Mouse (Mus musculus): ENCODE data around the gene Prdm5.

Prdm5 gene

DNA sequence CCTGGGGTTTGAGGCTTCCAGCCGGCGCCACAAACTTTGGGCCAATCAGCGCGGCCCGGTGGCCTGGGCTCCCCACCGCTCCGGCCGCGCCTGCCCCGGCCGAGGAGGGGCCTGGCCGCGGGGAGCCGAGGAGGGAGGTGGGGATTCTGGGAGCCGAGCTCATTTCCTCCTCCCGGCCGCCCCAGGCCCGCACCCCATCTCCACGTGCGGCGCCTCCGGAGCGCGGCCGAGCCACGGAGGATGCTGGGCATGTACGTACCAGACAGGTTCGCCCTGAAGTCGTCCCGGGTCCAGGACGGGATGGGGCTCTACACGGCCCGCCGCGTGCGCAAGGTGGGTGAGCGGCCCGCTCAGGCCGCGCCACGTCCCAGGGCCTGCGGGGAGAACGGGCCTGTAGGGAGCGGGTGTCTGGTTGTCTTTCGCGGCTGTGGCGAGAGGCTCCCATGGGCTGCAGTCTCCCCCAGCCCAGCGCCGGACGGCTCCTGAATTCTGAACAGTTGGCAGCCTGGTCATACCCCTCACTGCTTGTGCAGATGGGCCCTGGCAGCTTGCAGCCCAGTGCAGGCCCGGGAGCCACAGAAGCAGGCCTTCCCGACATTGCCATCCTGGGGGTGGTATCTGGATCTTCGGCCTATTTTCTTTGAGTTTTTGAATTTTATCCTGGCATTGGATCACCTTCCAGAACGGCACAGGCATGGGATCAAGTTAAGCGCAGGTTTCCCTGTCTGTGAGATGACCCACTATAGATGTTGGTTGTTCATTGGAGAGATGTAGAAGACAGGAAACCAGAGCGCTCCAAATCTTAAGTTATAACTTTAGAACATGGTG lies at the start of gene Prdm5:
Gene Prdm5, plus strand, starts transcription at position 128 of the 828 bp plus-strand sequence.
- peak; percentile 26 to 35 for DNase-seq (ENCODE audit: low spot score in 2 of 2)

DNA sequence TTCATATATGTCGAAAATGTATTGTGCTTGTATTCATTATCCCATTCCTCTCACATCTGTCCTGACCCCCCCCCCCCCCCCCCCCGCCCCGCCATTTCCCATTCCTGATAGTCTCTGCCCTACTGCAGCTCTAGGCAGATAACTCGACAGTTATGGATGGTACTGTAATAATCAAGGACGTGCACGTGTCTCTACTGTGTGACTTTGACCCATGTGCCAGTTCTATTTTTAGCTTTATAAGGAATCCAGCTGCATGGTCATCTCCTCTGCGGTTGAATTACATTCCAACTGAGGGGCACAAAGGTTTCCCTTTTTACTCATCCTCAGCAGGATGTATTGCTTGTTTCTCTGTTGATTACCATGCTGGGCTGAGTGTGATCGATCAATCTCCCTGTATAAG lies 39.3 kb upstream of the Prdm5 start:
- DNase-seq (ENCODE audit: low spot score in 2 of 2) = no peak

DNA sequence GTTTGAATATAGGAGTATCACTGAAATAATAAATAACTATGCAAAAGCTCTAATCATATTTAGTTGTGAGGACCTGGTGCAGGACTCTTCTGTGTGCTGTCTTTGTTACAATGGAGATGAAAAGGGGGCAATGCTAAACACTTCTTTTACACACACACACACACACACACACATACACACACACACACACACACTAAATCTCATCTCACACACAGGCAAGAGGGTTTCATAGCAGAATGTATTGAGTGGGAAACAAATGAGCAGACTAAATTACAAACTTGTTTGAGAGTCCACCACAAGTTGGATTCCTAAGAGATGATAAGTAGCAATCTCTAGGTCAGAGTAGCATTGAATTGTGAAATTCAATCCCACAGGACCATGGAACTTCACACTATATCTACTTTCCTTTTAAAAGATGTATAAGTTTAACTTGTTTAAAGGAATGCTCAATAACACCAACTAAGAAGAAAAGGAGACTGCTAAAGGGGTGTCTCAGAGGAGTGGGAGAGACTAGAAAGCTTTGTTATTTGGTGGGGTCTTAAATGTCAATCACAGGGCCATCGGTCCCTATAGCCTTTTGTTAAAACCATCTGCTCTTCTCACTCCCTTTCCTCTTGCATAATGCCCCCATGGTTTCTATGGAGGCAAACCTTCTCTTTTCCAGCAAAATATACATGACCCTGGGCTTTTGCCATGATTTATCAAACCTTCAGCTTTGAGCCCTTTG lies 35.5 kb upstream of the Prdm5 start:
- DNase-seq (ENCODE audit: low spot score in 2 of 2) = no peak

DNA sequence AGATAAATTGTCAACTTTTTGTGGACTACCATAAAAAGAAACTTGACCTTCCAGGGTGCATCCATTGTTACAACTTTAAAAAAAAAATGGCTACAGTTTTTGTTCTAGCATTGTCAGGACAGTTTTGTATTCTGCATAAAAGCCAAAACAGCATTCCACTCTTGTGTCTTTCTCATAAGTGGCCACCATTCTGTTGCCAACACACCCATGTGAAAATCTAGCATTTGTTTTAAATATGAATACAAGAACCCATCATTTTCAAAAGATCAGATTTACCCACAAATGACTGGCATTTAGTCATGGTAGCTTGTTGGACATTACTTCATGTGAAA lies 35.0 kb upstream of the Prdm5 start:
- no peak for DNase-seq (ENCODE audit: low spot score in 2 of 2)

DNA sequence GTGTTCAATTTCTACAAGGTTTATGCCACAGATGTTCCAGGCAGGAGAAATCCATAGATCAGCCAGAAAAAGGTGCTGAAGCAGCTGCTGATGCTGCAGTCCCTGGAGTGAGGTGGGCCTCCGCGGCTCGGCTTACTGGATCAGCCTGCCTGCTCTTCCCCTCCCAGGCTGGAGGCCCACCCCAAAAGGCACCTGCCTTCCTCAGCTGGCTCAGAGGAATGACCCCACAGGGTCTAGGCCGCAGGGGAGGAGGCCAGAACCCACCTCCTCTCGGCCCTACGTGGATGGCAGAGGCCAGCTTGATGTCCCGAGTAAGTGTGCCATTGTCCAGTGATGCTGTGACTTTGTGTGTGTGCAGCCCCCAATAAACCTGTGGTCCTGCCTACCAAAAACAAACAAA lies 20.6 kb upstream of the Prdm5 start:
- DNase-seq (ENCODE audit: low spot score in 2 of 2) = no peak

DNA sequence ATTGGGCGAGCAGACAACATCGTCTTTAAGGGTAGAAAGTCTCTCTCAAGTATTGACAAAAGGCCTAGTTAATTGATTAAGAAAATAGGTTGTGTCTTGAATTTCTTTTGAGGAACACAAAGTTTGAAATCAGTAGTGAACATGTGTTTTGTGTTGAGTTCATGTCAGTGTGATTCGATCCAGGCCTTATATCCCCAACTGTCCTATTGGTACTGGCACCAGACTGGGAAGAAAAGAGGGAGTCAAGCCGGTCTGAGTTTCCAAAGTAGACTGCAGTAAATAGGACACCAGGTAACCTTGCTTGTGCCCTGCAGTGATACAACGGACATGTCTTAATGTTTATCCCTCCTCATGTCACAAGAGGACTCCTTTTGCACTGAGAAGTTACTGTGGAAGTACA lies 19.6 kb upstream of the Prdm5 start:
- DNase-seq (ENCODE audit: low spot score in 2 of 2) = no peak

DNA sequence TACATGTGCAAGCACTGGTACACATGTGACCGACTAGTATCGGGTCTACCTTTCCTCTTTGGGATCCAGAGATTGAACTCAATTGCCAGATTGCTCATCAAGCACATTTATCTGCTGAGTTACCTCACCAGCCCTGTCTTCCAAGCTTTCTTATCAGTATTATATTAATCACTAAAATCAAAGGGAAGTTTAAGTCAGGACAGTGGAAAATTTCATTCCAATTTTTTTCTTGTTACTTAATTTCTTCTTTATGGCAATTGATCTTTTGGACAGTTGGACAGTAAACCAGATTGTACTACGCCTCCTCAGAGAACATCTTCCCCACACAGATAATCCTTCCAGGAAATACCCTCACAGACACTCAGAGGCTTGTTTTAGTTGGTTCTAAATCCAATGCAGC lies 18.7 kb upstream of the Prdm5 start:
- DNase-seq (ENCODE audit: low spot score in 2 of 2) = no peak

DNA sequence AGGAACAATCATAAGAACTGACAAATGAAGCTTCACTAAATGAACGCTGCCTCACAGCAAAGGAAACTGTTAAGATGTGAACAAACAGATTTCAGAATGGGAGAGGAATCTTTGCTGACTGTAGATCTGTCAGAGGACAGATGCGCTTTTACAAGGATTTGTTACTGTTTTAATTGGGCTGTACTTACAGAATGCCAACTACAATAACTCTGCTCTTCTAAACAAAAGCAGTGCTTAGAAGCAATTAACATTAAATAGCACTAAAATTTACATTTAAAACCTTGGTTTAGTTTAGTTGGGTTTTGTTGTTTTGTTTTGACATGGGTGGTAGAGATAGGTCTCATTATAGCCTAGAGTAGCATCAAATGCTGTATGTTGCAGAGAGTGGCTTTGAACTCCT lies 14.3 kb upstream of the Prdm5 start:
- DNase-seq (ENCODE audit: low spot score in 2 of 2) = no peak

DNA sequence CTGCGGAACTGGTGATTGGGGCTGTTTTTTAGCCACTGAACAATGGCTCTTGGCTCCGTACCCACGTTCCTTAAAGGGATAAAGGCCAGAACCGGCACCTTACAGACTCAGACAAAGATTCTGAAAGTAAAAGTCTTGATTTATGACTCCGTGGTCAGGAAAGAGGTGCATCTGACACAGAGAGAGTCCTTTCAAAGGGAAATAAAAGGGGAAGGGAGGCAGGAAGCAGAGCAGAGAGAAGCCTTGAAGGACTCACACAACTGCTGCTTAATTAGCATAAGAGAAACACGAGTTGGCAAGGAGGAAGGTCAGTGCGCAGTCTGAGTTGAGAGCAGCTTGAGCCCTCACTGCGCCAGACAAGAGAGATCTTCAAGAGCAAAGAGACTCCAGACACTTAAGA lies 13.7 kb upstream of the Prdm5 start:
- DNase-seq (ENCODE audit: low spot score in 2 of 2) = peak in 1 of 2 experiments; percentile 20

DNA sequence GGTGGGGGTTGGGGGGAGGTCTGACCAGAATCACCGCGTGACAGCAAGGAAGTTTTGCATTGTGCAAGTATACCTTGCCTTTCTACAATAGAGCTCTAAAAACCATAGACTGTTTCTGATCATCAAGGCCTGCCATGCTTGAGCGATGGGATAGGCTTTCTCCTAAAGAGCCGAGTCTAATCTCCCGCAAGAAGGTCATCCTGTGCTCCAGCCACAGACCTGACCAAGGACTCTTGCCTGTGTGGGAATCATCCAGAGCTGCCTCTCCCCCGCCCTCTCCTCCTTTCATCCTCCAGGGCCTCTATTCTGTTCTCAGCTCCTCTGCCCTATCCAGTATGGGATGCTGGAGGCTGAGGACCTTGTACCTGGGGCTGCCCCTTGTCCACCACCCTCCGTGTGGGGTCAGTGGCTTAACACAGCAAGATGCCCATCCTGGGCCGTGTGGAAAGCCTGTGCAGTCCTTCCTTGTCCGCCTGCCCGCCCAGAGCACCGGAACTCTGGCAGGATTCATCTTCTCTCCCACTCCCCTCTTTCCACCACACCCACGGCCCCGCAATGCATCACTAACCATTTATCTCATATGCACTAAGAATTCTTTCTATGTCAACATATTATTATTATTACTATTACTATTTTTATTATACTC lies 12.9 kb upstream of the Prdm5 start:
- DNase-seq (ENCODE audit: low spot score in 2 of 2) = no peak

DNA sequence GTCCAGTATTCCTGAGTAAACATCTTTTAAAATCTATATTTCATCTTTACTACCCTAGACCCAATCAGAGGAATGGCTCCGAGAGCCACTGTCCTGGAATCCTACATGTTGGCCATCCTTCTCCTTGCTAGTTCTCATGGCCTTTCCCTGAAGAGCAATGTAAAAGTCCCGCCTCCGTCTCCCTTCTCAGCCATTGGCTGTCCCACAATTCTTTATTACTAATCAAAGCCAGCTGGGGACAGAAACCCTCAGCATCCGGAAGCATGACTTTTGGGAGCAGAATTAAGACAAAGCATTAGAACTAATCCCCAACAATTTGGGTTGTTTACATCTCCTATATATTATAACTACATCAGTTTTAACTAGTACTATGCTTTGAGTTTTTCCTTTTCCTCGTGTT lies 10.9 kb upstream of the Prdm5 start:
- DNase-seq (ENCODE audit: low spot score in 2 of 2) = no peak

DNA sequence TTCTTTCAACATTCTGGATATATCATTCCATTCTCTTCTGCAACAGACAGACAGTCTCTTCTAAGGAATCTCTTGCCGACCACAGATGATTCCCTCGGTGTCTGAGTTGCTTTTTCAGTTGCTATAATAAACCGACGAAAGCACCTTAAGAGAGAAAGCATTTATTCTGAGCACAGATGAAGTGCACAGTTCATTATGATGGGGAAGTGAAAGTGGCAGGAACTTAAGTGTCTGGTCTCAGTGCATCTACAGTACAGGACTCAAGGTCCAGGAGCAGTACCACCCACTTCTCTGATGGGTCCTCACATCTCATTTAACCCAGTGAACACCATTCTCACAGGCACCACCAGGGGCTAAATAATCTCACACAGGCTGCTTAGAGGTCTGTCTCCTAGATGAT lies 5.2 kb upstream of the Prdm5 start:
- DNase-seq (ENCODE audit: low spot score in 2 of 2) = no peak

DNA sequence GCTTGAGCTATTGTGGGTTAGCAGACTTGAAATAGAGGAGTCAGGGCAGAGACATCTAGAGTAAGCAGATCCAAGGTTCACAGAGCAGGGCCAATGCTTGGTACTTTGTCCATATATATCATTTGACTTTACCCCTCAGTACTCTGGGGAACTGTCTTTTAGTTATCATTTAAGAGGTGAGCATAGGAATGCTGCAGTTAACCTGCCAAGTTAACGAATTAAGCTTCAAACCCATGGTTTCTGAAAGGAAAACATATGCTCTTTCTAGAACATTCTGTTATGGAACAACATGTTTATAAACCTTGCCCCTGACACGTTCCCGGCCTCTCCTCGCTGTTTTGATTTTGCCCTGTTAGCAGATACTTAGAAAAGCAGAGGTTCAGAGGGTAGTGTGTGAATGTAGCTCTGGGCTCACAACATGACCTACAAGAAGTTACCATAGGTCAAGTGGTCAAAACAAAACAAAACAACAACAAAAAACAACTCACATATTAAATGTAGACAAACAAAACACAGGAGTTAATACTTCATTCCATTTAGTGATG lies 973 bp downstream of the Prdm5 start:
- DNase-seq (ENCODE audit: low spot score in 2 of 2) = no peak

DNA sequence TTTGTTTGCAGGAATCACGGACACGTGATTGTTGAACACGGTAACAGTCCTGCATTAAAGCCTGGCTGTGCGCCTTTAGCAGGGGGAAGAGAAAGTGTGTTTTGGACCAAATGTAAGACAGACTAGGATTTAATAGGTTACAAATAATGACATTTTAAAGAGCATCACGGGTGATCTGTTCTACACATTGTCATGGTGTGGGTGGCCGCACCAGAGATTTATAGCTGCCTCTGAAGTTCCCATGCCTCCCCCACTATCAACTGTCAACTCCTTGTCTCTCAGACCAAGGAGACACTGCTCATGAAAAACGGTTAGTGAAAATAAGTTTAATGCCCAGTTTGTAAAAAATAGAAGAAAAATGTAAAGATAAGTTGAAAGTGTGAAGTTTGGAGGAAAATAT lies 2.7 kb downstream of the Prdm5 start:
- DNase-seq (ENCODE audit: low spot score in 2 of 2) = no peak

DNA sequence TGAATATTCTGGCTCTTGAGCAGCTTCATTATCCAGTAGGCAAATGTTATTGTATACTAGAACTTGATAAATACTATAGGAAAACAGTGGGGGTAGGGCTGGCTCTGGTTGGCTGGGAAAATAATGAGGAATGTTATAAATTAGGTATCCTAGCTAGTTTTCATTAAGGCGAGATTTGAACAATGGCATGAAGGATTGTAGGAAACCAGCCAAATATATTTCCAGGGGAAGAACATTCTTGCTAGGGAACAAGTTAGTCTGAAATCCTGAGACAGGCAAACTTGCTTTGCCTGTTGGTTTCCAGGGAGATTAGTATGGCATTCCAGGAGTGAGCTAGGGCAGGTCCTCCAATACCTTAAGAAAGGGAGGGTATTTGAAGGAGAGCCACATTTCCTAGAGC lies 4.9 kb downstream of the Prdm5 start:
- DNase-seq (ENCODE audit: low spot score in 2 of 2) = no peak

DNA sequence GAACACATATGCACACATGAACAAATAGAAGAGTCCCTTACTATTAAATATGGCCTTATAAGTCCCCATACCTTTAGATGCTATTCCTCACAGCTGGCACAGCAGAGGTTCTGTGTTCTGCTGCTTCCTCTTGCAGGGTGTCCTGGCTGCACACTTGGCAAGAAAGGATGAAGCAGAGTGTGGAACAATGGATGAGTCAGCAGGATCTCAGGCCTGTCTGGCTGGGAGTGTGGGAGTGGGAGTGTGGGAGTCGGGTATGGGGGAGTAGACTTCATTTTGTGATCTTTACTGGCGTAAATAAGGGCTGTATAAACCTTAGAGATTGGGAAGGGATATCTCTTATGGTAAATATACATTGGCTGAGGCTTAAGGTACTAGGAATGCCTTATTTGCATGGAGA lies 14.1 kb downstream of the Prdm5 start:
- peak in 1 of 2 experiments; percentile 8 for DNase-seq (ENCODE audit: low spot score in 2 of 2)

DNA sequence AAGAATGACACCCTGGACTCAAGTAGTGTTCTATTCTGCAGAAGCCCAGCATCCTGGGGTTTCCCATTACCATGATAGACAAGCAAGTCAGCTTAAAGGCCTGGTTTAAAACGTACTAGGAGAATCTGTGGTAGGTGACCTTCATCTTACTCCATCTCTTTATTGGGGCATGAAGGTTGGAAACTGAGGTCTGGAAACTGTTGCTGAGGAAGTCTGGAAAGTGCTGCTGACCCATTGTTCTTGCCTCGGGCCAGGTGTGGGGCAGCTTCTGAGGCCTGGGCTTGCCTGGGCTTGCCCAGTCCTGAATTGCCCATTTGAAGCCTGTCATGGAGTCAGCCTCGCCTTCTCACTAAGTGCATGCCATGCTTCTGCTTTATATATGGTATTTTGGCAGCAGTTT lies 17.8 kb downstream of the Prdm5 start:
- DNase-seq (ENCODE audit: low spot score in 2 of 2) = no peak

DNA sequence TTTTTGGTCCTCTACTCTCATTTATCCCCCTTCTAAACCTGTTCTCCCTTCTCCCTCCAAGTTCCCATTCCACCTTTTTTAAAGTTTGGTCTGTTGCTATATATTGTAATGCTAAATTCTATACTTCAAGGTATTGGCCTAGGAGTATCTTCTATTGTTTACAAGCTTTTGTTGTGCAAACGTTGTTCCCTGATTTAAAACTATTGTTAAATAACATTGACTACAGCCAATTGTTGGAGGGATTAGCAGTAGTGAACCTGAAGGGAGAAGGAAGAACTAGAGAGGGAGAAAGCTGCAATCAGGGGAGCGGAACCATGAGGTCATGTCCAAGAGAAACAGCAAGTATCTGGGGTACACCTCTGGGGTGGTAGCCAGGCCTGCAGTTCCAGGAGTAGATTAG lies 18.5 kb downstream of the Prdm5 start:
- DNase-seq (ENCODE audit: low spot score in 2 of 2) = no peak

DNA sequence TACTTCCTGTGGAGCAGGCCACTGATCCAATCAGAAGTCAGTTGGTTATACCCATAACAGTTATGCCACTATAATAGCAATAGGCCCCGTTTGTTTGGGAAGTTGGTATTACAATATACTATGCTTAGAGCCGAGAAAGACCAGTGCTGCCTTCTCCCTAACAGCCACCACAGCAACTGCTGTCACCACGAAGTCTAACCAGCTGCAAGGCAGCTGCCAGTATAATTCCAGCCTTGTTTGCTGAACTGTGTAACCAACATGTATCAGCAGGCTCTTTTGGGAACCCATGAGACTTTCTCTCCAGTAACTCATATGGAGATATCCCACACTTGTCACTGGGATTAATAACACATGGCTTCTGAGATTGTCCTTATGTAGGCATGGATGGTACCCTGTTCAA lies 19.6 kb downstream of the Prdm5 start:
- no peak for DNase-seq (ENCODE audit: low spot score in 2 of 2)

DNA sequence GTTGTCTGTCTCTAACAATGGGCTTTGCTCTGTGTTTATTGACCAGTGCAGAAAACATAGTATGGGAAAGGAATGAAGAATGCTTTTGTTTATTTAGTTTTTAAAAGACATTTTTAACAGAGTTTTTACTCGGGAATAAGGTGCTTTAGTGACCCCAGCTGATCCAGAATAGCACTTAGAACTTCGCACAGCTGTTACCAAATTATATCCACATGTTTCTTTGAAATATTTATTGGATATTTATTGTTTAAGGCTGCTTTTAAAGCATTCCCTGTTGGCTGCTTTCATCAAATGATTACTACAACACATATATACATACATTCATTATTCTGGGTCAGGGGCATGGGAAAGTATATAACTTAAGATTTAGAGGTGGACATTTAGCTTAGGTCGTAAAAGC lies 32.9 kb downstream of the Prdm5 start:
- DNase-seq (ENCODE audit: low spot score in 2 of 2) = no peak

DNA sequence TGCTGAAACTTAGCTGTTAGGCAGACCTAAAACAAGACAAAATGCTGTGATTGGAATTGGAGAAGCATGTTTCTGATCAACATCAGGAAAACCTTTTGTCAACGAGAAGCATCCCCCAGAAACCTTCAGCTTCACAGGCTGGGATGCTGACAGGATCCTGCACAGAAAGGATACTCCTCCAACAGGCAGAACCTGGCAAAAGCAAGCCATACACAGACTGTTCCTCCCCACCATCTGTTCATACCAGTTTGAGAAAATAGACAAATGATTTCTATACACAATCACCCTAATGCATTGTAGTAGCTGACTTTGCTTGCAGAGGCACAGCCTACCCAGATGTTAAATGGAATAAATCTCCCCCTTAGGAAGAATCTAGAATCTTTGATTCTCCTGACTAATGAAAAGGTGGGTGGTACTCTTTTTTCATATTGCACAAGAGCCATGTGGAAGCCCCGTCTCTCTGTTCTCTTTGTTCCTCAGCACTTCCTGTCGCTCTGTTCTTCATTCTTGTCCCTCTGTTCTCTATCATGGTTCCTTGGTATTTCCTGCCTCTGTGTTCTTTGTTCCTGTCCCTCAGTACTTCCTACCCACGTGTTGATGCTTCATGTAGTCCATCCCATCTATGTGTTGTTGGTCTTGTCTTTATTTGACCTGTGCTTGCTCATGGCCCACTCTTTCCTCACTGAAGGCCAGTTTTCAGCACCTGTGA lies 39.4 kb downstream of the Prdm5 start:
- DNase-seq (ENCODE audit: low spot score in 2 of 2) = peak in 1 of 2 experiments; percentile 9

DNA sequence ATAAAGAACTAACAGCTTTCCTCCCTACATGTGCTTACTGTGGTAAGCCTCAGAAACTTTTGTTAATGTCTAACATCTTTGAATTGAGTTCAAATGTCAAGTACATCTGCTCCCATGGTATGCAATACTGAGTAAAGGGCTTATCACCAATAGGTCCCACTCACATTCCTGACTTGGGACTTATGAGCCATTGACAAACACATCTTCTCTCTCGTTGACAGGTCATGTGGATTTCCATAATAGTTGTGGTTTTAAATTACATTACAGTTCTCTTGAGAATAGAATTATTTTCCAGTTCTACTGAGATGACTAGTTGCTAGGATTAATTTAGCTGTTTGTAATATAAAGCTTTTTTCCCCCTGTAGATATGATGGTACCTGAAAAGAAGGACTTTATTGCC lies 49.9 kb downstream of the Prdm5 start:
- no peak for DNase-seq (ENCODE audit: low spot score in 2 of 2)
